Mouse (Mus musculus) G1E (cell line): ENCODE measurements around the gene Dlgap1. TPM values are rescaled to one million over a fixed set of nuclear protein-coding genes. Genes with fewer than 3 reads are reported as not detected.

Experiments used
- ATAC-seq: 2 replicates; pipeline ENCODE4 v1.8.0; 2016; ENCODE audit warnings: mild to moderate bottlenecking; ENCODE audit not compliant: insufficient number of reproducible peaks, poor library complexity, low FRiP score, severe bottlenecking; ENCODE audit errors: extremely low read depth
- DNase-seq: peaks from one replicate; pipeline ENCODE4 v3.0.0; 2012; ENCODE audit warnings: low spot score
- H3K27me3 ChIP-seq: 2 replicates; pipeline ENCODE4 v1.6.1; 2012; ENCODE audit warnings: mild to moderate bottlenecking, low read length, inconsistent platforms; ENCODE audit not compliant: insufficient read depth
- H3K36me3 ChIP-seq: replicated peaks from 2 replicates; pipeline ENCODE3; 2012; ENCODE audit warnings: mild to moderate bottlenecking, inconsistent platforms
- H3K4me1 ChIP-seq: 2 replicates; pipeline ENCODE4 v1.6.1; 2012; ENCODE audit warnings: low read depth, low read length, inconsistent platforms, mixed read lengths; ENCODE audit not compliant: insufficient read depth
- H3K4me3 ChIP-seq: 2 replicates; pipeline ENCODE4 v1.5.1; 2012; ENCODE audit warnings: low read depth, mild to moderate bottlenecking, inconsistent platforms, low read length, moderate library complexity, mixed read lengths
- H3K9me3 ChIP-seq: replicated peaks from 2 replicates; pipeline ENCODE4 v1.6.1; 2012; ENCODE audit warnings: inconsistent platforms
- CTCF ChIP-seq: IDR thresholded peaks from 2 replicates; pipeline ENCODE4 v1.5.1; 2012; ENCODE audit warnings: low read depth, low read length, inconsistent platforms, mixed read lengths
- GATA1 ChIP-seq: IDR thresholded peaks from 2 replicates; pipeline ENCODE4 v1.6.1; 2012; ENCODE audit warnings: borderline replicate concordance, low read length, inconsistent platforms, mixed read lengths
- GATA2 ChIP-seq: IDR thresholded peaks from 2 replicates; pipeline ENCODE4 v1.6.1; 2012; ENCODE audit warnings: low read depth, low read length, inconsistent platforms, borderline replicate concordance
- POLR2AphosphoS5 ChIP-seq: IDR thresholded peaks from 2 replicates; pipeline ENCODE4 v1.6.1; 2012; ENCODE audit warnings: low read depth, low read length, inconsistent platforms; ENCODE audit not compliant: insufficient replicate concordance
- TAL1 ChIP-seq: conservative IDR thresholded peaks from 2 replicates; pipeline ENCODE4 v1.6.1; 2012; ENCODE audit warnings: low read depth, low read length, inconsistent platforms, mixed read lengths
- polyA plus RNA-seq: library from polyadenylated mRNA; stranded (reverse); fragments of >175 nt; gene quantifications from 2 replicates; pipeline ENCODE4 v1.2.3, GENCODE M21; 2012
- total RNA-seq, 2 experiments: library from RNA; stranded (forward) in 1 of 2; stranded (reverse) in 1 of 2; fragments of 200-1000 nt in 1 of 2; fragments of >200 nt in 1 of 2; fragmentation: Nextera tagmentation in 1 of 2; gene quantifications; 2 replicates each; pipeline ENCODE4 v1.2.3; 2014 to 2017

Gene Dlgap1
- total and polyA plus RNA-seq, 3 experiments = 0.22 TPM; not detected in 2

GRCm38 (mm10) chr17:70741696-70742095, 772.8 kb downstream of the Dlgap1 start:
- ATAC-seq (no peak), DNase-seq (no peak)
- Histone ChIP-seq H3K4me1 (no peaks in the 10 kb centered on the region), H3K36me3 (no peaks in the 10 kb centered on the region), H3K27me3 (no peaks in the 10 kb centered on the region), H3K4me3 (no peak overlapping the region), H3K9me3 (peaks cover 42% of the 10 kb centered on the region)
- no peak for TF ChIP-seq GATA1
- no peak for TF ChIP-seq TAL1
- no peak for TF ChIP-seq POLR2AphosphoS5

DNA sequence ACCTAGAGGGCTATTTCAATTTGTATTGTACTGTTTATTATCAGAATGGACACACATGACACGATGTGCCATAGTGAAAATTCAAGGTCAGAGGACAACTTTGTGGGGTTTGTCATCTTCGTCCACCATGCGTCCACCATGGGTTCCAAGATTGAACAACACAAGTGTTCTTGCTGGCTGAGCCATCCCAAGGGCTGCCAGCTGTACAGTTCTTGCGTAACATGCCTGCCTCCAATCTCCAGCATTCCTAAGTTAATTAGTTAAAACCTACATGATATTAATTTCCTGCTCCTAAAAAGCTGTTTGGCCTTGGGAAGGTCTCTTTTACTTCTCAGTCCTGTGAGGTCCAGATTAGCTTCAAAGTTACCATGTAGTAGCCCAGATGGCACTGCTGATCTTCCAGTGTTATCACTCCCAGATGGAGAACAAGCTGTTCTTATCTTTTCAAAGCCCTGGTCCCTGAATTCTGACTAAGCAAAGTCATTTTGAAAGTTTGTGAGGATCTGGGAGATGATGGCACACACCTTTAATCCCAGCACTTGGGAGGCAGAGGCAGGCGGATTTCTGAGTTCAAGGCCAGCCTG, 775.8 kb downstream of the Dlgap1 start:
- TF ChIP-seq POLR2AphosphoS5 = no peak
- TF ChIP-seq GATA2 = no peak
- TF ChIP-seq CTCF = no peak
- no peak for TF ChIP-seq GATA1
- TF ChIP-seq TAL1 = no peak
- DNase-seq (no peak), ATAC-seq (no peak)
- Histone ChIP-seq H3K36me3 (no peaks in the 10 kb centered on the region), H3K27me3 (no peaks in the 10 kb centered on the region), H3K4me1 (no peaks in the 10 kb centered on the region), H3K9me3 (peaks cover 29% of the 10 kb centered on the region), H3K4me3 (no peak overlapping the region)

- Histone ChIP-seq H3K27me3 (no peaks in the 10 kb centered on the region), H3K4me3 (no peak overlapping the region), H3K36me3 (no peaks in the 10 kb centered on the region), H3K4me1 (no peaks in the 10 kb centered on the region), H3K9me3 (peaks cover 29% of the 10 kb centered on the region)
- DNase-seq (no peak), ATAC-seq (no peak)
- TF ChIP-seq TAL1 (no peak), POLR2AphosphoS5 (no peak), GATA2 (no peak), GATA1 (no peak), CTCF (no peak)
These were observed 776.5 kb downstream of the Dlgap1 start for GRCm38 (mm10) chr17:70745385-70745784.

GRCm38 (mm10) chr17:70746379-70747079, 777.7 kb downstream of the Dlgap1 start:
- Histone ChIP-seq H3K4me1 (no peaks in the 10 kb centered on the region), H3K9me3 (peaks cover 33% of the 10 kb centered on the region), H3K4me3 (no peak overlapping the region), H3K27me3 (no peaks in the 10 kb centered on the region), H3K36me3 (no peaks in the 10 kb centered on the region)
- no peak for TF ChIP-seq GATA1
- TF ChIP-seq GATA2 = no peak
- TF ChIP-seq POLR2AphosphoS5 = no peak
- no peak for TF ChIP-seq TAL1
- ATAC-seq (no peak), DNase-seq (no peak)

DNA sequence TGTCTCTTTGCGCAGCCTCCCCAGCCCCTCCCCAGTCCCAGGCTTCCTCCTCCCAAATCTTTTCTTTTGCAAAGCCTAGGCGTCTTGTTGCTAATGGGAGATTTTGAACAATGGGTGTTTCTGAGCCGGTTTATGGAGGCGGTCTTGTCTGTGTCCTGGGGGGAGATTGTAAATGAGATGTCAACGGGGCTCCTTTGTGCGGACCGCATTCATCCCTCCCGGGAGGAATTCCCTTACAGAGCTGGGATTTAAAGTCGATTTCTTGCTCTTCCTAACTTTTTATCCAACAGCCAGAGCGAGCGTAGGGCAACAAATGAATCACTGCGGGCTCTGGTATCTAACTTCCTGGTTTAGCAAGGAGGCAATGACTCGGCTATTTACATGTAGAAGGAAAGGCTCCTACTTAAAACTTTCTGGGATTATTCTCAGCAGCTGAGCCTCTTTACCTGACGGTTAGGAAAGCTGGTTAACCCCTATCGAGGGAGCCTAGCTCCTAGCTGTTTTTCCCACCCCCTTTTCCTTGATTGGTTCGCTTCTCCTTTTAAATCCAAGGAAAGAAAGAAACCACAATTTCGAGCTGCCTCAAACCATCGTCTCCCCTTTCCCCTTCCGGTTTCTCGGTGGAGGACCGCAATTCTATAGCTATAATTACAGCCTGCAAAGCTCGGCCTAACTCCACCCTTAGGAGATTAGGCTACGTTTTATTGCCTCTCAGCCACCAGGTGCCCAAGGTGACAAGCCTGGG, 779.0 kb downstream of the Dlgap1 start:
- no peaks in the 10 kb centered on the region for H3K4me1 ChIP-seq
- no peak for DNase-seq
- TF ChIP-seq TAL1 (no peak), POLR2AphosphoS5 (no peak), CTCF (no peak), GATA1 (no peak), GATA2 (no peak)
- H3K9me3 ChIP-seq = peaks cover 34% of the 10 kb centered on the region
- no peaks in the 10 kb centered on the region for H3K27me3 ChIP-seq
- no peaks in the 10 kb centered on the region for H3K36me3 ChIP-seq
- ATAC-seq = no peak
- H3K4me3 ChIP-seq = no peak overlapping the region

DNA sequence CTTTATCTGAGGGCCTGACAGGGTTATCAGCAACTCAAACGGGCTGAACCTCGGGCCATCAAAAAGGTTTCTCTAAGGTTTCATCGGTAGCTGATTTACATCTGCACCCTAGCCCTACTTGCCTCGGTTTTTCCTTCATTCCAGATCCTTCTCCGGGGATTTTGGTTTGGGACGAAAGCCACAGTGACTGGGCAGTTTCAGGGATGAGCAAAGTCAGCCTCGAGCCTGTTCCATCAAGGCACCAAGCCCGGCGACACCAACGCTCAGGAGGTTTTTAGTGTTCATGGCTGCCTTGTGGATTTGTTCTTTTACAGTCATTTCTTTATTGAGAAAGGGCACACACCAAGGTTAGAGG, 779.6 kb downstream of the Dlgap1 start:
- H3K9me3 ChIP-seq = peaks cover 34% of the 10 kb centered on the region
- ATAC-seq (no peak), DNase-seq (no peak)
- no peaks in the 10 kb centered on the region for H3K36me3 ChIP-seq
- H3K4me1 ChIP-seq = no peaks in the 10 kb centered on the region
- no peaks in the 10 kb centered on the region for H3K27me3 ChIP-seq
- no peak overlapping the region for H3K4me3 ChIP-seq
- no peak for TF ChIP-seq GATA1
- TF ChIP-seq POLR2AphosphoS5 = no peak
- no peak for TF ChIP-seq GATA2
- TF ChIP-seq CTCF = no peak
- no peak for TF ChIP-seq TAL1
